Mouse (Mus musculus) liver, adult (tissue): ENCODE results near the gene Pigp.

Source experiments
- GATA4 ChIP-seq: IDR thresholded peaks from 2 replicates; pipeline ENCODE4 v1.6.1; 2014; ENCODE audit warnings: mild to moderate bottlenecking, low read length; ENCODE audit not compliant: insufficient replicate concordance

Pigp gene

GRCm38 (mm10) chr16:94369596-94370172, 2.0 kb downstream of the Pigp start:
- TF ChIP-seq GATA4, result no peak

- no peak for TF ChIP-seq GATA4
These were observed 6.2 kb downstream of the Pigp start for GRCm38 (mm10) chr16:94365435-94365834.

DNA sequence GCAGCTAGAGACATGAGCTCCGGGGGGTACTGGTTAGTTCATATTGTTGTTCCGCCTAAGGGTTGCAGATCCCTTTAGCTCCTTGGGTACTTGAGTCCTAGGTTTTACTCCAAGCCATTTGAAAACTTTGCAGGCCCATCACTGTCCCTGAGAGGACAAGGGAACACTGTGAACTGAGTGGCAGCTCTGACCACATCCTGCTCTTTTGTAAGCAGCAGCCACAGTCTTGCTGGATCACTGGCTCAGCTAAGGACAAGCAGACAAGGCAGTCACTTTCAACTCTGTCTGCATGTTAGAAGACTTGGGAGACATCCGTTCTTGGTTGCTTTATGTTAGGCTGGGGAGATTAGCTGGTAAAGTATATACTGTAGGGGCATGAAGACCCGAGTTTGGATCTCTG, 7.8 kb downstream of the Pigp start:
- no peak for TF ChIP-seq GATA4

GRCm38 (mm10) chr16:94362174-94362873, 9.3 kb downstream of the Pigp start:
- TF ChIP-seq GATA4, result no peak

DNA sequence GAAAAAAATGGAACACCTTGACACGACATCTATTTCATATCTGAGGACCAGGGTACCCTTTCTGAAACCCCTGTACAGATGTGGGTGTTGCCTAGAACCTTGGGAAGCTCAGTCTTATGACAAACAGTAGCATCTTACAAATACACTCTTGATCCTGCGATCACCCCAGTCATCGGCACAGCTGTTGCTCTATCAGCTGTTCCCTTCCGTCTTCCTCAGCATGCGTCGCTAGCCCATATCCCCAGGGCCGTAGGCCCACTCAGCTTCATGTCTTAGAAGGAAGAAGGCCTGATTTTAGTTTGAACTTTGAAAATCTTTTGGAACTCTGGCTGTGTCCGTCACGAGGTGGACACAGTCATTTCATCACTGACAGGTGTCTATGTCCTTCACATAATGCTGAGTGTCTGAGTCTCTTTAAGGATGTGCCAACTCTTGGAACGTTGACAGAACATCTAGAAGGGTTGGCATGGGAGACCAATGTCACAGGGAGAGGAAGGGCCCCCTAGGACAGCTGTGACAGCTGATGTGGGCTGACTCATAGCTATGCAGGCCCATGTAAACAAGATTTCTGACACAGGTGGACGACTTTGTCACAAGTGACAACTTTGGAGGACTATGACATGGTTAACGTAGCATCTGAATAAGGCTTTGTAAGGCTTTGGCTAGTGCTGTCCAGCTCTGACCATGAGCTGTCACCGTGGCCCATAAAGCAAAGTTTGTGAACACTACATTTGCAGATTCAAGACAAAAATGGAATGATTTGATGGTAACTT, 10.9 kb downstream of the Pigp start:
- no peak for TF ChIP-seq GATA4

DNA sequence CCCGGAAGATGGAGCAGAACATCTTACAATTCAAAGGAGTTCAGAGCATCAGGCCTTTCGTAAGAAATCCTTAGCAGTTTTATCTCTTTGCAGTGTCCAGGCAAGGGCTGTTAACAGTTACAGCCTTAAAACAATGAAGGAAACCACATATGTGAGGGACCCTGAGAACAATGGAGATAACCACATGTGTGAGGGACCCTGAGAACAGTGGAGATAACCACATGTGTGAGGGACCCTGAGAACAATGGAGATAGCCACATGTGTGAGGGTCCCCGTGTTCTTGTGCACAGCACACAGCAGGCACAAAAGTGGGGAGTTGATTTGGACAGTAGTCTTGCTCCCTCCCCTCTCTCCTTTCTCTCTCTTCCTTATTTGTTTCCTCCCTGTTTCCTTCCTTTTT, 13.6 kb downstream of the Pigp start:
- TF ChIP-seq GATA4, result no peak

DNA sequence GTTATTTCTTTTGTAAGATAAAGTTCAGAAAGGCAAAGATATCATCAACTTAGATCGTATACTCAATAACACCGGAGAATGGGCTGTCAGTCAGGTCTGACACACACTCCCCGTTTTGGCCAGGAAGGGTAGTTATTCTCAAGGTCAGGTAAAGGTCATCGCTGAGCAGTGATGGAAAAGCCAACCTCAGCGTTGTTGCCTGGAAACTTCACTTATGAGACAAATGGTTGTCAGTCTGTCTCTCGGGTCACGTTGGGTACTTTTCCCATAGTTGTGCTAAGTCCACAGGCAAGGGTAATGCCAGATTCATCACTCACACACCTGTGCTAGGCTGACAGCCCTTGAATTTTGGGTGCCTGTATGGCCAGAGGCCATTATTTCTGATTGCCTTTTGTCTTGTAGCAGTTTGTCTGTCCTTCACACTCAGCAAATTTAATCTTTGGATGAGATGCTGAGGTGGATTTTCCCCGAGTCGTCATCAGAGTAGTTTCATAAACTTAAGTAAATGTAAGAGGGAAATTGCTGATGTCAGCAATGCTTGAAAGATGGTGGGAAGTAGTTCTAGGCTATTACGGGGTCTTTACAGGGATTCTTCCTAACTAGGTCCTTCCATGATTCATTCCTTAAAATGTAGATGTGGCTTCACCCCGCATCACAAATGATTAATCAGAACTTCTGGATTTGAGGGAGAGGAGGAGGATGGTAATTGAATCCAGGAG, 14.7 kb downstream of the Pigp start:
- no peak for TF ChIP-seq GATA4

GRCm38 (mm10) chr16:94356046-94356445, 15.6 kb downstream of the Pigp start:
- TF ChIP-seq GATA4, result no peak

GRCm38 (mm10) chr16:94354450-94354849, 17.2 kb downstream of the Pigp start:
- TF ChIP-seq GATA4, result no peak

GRCm38 (mm10) chr16:94350287-94350677, 21.4 kb downstream of the Pigp start:
- TF ChIP-seq GATA4, result no peak

DNA sequence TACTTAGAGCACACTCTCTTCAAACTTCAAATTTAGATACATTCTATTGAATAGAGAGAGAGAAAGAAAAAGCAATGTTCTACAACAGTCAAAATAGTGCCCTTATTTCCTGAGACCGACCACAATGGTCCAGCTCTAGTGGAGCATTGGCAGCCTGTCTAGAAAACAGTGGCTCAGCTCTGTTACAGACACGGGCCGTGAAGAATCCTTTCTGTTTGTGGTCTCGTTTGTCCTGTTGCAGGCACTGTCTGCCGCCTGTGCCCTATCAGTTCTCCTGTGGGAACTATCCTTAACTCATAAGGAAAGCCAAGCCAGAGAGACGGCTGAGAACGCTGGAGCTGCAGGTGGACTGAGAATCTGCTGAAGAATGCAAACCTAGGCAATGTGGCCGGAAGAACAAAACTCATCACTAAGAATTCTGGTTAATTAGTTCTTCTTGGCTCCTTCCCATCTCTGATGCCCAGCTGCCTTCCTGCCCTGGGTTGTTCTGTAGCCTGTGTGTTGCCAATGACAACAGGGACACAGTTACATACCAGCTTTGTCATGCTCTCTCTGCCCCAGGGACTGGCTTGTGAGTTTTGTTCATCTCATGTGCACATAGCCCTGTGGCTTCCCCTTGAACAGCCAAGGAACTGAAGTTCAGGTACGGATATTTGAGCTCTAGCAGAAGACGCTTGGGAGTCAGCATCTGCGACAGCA, 21.9 kb downstream of the Pigp start:
- no peak for TF ChIP-seq GATA4

- no peak for TF ChIP-seq GATA4
These were observed 22.9 kb downstream of the Pigp start for GRCm38 (mm10) chr16:94348779-94349178.

DNA sequence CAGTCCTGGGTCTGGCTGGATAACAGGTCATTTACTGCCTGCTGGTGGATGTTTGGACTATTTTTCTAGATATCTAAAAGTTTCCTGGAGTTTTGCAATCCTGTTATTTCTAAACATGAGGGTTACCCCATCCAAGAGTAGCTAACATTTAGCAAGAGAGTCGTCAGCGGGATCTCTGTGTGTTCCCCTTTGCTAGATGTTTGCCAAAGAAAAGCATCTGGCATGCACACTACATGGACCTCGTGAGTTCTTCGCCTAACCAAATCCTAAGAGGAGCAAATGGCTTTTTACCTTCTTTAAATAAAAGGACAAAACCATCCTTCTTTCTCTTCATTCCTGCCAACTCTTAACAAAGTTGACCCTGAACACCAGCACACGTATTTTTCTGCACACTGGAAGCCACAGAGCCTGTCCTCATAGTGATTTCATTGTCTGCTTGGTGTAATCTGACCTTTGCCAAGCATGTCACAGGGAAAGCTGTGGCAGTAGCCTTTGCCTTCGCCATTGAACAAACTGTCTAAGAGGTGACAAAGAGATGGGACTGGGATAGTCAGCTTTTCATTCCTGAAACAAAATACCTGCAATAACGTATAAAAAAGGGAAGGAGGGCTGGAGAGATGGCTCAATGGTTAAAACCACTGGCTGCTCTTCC, 24.4 kb downstream of the Pigp start:
- no peak for TF ChIP-seq GATA4

DNA sequence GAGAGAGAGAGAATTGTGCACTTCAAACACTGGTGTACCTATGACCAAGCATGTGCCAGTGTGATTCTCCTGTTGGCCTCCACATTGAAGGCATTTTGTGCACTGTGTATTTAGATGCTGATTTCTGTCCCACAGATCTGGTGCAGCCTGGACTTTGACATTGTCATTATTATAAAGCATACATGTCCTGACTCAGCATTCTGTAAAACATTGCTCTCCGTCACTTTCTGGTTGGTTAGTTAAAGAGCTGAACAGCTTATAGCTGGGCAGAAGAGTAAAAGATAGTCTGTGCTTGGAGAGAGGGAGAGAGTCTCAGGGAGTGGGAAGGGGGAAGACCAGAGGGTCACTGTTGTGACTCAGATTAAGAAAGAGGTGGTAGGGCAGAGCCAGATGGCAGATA, 25.9 kb downstream of the Pigp start:
- TF ChIP-seq GATA4, result no peak
